Comparison of ENCODE assay signal across 7 mouse cellular contexts in genomic region chr2:84425138-84425537, GRCm38 (mm10). TPM values are rescaled to one million over a fixed set of nuclear protein-coding genes. Genes with fewer than 3 reads are reported as not detected.
DNase-seq lines count a peak whose midpoint lies in the region; ATAC-seq and TF ChIP-seq lines count a peak whose summit lies in the region.

Gene Calcrl (minus strand): TSS chr2:84425411.

- under 1% methylated on average over 10 of the region's 10 CpGs for WGBS in embryonic facial prominence, embryonic 11.5 days
- under 1% methylated on average over 10 of the region's 10 CpGs for WGBS in intestine, postnatal 0 days
- under 1% methylated on average over 10 of the region's 10 CpGs for WGBS in midbrain, embryonic 10.5 days

- intact Hi-C loops in left cerebral cortex, postnatal 36 days (cut with DNase I), result loop anchor here (5.0 to 10.0 kb wide), 3 partner anchors 130 to 383 kb away; no protein-coding TSS in a partner anchor

- H3K4me1 ChIP-seq in embryonic facial prominence, embryonic 11.5 days (ENCODE audit: control insufficient read depth, insufficient read depth, low read length), result no peaks in the 10 kb centered on the region
- H3K4me1 ChIP-seq in intestine, postnatal 0 days (replicated peaks; ENCODE audit: control insufficient read depth, insufficient read depth, low read length), result no peaks in the 10 kb centered on the region
- H3K4me1 ChIP-seq in midbrain, embryonic 10.5 days, result peaks cover 17% of the 10 kb centered on the region

- 0 out of 2 replicates have a peak within 1 kb of the TSS, but pooled peaks have one; percentile 5 for H3K27ac ChIP-seq in embryonic facial prominence, embryonic 11.5 days (replicated peaks; ENCODE audit: low read depth, low read length)
- H3K27ac ChIP-seq in intestine, postnatal 0 days (ENCODE audit: low read depth, low read length), result peak within 1 kb of the TSS; percentile 54; the same call in 1 of the 2 replicates
- H3K27ac ChIP-seq in midbrain, embryonic 10.5 days (replicated peaks), result peak within 1 kb of the TSS; percentile 52; the same call in 1 of the 2 replicates

- 0 out of 2 replicates have a peak, but pooled peaks have one; percentile 7 for TF ChIP-seq CTCF in intestine, postnatal 0 days (IDR thresholded peaks at IDR 0.05; ENCODE audit: low read depth)

- peak within 1 kb of the TSS; percentile 37 for H3K4me2 ChIP-seq in embryonic facial prominence, embryonic 11.5 days (ENCODE audit: low read depth, low read length)
- H3K4me2 ChIP-seq in intestine, postnatal 0 days (replicated peaks; ENCODE audit: low read depth), result peak within 1 kb of the TSS; percentile 71

- H3K9ac ChIP-seq in embryonic facial prominence, embryonic 11.5 days (replicated peaks; ENCODE audit: low read length), result peak within 1 kb of the TSS; percentile 39; the same call in 1 of the 2 replicates
- H3K9ac ChIP-seq in intestine, postnatal 0 days (ENCODE audit: low read depth, low read length), result peak within 1 kb of the TSS; percentile 44; the same call in 1 of the 2 replicates

- peak; percentile 28 to 61 for DNase-seq in adrenal gland, adult 18-20 months (ENCODE audit: low spot score in 2 of 2)
- peak; percentile 77 for DNase-seq in embryonic facial prominence, embryonic 11.5 days (ENCODE audit: low spot score)
- peak; percentile 25 to 43 for DNase-seq in left cerebral cortex, postnatal 36 days (ENCODE audit: low spot score in 2 of 2)
- DNase-seq in midbrain, embryonic 10.5 days (ENCODE audit: low spot score), result peak; percentile 57
- peak; percentile 86 for DNase-seq in skeletal muscle tissue, adult 2 months (ENCODE audit: low read depth, low spot score)

- peak within 1 kb of the TSS; percentile 11 for H3K4me3 ChIP-seq in embryonic facial prominence, embryonic 11.5 days (ENCODE audit: low read depth, low read length)
- H3K4me3 ChIP-seq in intestine, postnatal 0 days (ENCODE audit: low read depth, low read length), result peak within 1 kb of the TSS; percentile 46
- H3K4me3 ChIP-seq in midbrain, embryonic 10.5 days, result peak within 1 kb of the TSS; percentile 48

- H3K27me3 ChIP-seq in embryonic facial prominence, embryonic 11.5 days (ENCODE audit: control insufficient read depth, insufficient read depth, low read length), result no peaks in the 10 kb centered on the region
- H3K27me3 ChIP-seq in intestine, postnatal 0 days (replicated peaks; ENCODE audit: control insufficient read depth, insufficient read depth, low read length), result no peaks in the 10 kb centered on the region
- peaks cover 4% of the 10 kb centered on the region; the same call in 1 of the 2 replicates for H3K27me3 ChIP-seq in midbrain, embryonic 10.5 days (ENCODE audit: low read depth, poor library complexity, severe bottlenecking)

- 0 out of 2 replicates have a peak, but pooled peaks have one; percentile 64 for ATAC-seq in embryonic facial prominence, embryonic 11.5 days (replicated peaks; ENCODE audit: insufficient number of reproducible peaks, low FRiP score, low TSS enrichment, low read depth)
- peak; percentile 92 for ATAC-seq in granulocyte monocyte progenitor cell, adult 5-6 weeks (replicated peaks; ENCODE audit: poor library complexity, severe bottlenecking)
- ATAC-seq in intestine, postnatal 0 days, result peak; percentile 69

- H3K9me3 ChIP-seq in embryonic facial prominence, embryonic 11.5 days (replicated peaks; ENCODE audit: control insufficient read depth, low read length), result no peaks in the 10 kb centered on the region
- no peaks in the 10 kb centered on the region for H3K9me3 ChIP-seq in intestine, postnatal 0 days (ENCODE audit: control insufficient read depth)
- no peaks in the 10 kb centered on the region for H3K9me3 ChIP-seq in midbrain, embryonic 10.5 days (replicated peaks)

- no peaks in the 10 kb centered on the region for H3K36me3 ChIP-seq in embryonic facial prominence, embryonic 11.5 days (replicated peaks; ENCODE audit: control insufficient read depth, insufficient read depth, low read depth, low read length)
- H3K36me3 ChIP-seq in intestine, postnatal 0 days (ENCODE audit: control insufficient read depth, insufficient read depth), result no peaks in the 10 kb centered on the region
- no peaks in the 10 kb centered on the region for H3K36me3 ChIP-seq in midbrain, embryonic 10.5 days

RNA-seq across cellular contexts. Expression of gene Calcrl, which starts in this region (rescaled TPM):
- 10 to 100 TPM; 23.5 to 27.5 TPM for total RNA-seq in adrenal gland, adult 18-20 months (2021)
- 23.9 and 24.2 TPM in 2 replicates for polyA plus RNA-seq in embryonic facial prominence, embryonic 11.5 days (2014; fragmentation: Nextera tagmentation; extraction: Ambion mirVana)
- 10.0 and 12.3 TPM in 2 replicates for total RNA-seq in granulocyte monocyte progenitor cell, adult 5-6 weeks (2014; fragmentation: Nextera tagmentation)
- total RNA-seq in granulocyte monocyte progenitor cell, adult 5-6 weeks (2017), result 22.8 and 24.4 TPM in 2 replicates
- 14.2 TPM in 2 replicates for polyA plus RNA-seq in intestine, postnatal 0 days (2015; fragmentation: Nextera tagmentation; extraction: Ambion mirVana)
- total RNA-seq in left cerebral cortex, postnatal 36 days (2021), result 1 to 10 TPM; 6.1 TPM
- polyA plus RNA-seq in midbrain, embryonic 10.5 days (2016; fragmentation: Nextera tagmentation; extraction: Ambion mirVana), result 11.3 and 13.4 TPM in 2 replicates

Comparison
In these comparisons a context has a peak if more than half of its experiments do, and no peak if none do; other contexts are left out.
1. Peak in every context shown above with its lines: DNase-seq, ATAC-seq, H3K4me3 ChIP-seq and H3K27ac ChIP-seq.
2. DNase-seq: peak in every context shown above with its lines; median percentile 86 in skeletal muscle tissue, adult 2 months; 77 in embryonic facial prominence, embryonic 11.5 days; 57 in midbrain, embryonic 10.5 days; 44 in adrenal gland, adult 18-20 months; 34 in left cerebral cortex, postnatal 36 days.